Mouse (Mus musculus) ES-E14 (cell line): ENCODE data around the gene Hspa1l. TPM values are rescaled to one million over a fixed set of nuclear protein-coding genes. Genes with fewer than 3 reads are reported as not detected.
A peak's percentile ranks its signal among the peaks of the same experiment; 100 is the strongest.

Experiments used
- DNase-seq: peaks from one replicate; pipeline ENCODE4 v3.0.0-alpha.2; 2013; ENCODE audit warnings: low read depth, low spot score
- H3K27ac ChIP-seq: 2 replicates; pipeline ENCODE4 v1.5.1; 2012; ENCODE audit warnings: low read depth, mild to moderate bottlenecking, low read length, moderate library complexity, mixed read lengths; ENCODE audit not compliant: poor library complexity, insufficient read depth, severe bottlenecking
- H3K36me3 ChIP-seq: 2 replicates; pipeline ENCODE4 v1.6.1; 2012; ENCODE audit warnings: mild to moderate bottlenecking, low read length, moderate library complexity, mixed read lengths; ENCODE audit not compliant: control insufficient read depth, poor library complexity, insufficient read depth, severe bottlenecking
- H3K4me1 ChIP-seq, 2 experiments: fragments of 150-350 bp in 1 of 2; sonication (generic) in 1 of 2; 2 replicates each; pipeline ENCODE4 v1.6.1; 2012; ENCODE audit warnings: low read length in 2 of 2, mild to moderate bottlenecking in 1 of 2, mixed read lengths in 1 of 2; ENCODE audit not compliant: control insufficient read depth in 2 of 2, insufficient read depth in 2 of 2, poor library complexity in 1 of 2
- H3K4me3 ChIP-seq, 2 experiments: fragments of 150-350 bp in 1 of 2; sonication (generic) in 1 of 2; 2 replicates each; pipeline ENCODE4 v1.5.1; 2012; ENCODE audit warnings: low read length in 2 of 2, low read depth in 1 of 2, mild to moderate bottlenecking in 1 of 2, mixed read lengths in 1 of 2; ENCODE audit not compliant: insufficient read depth in 1 of 2, poor library complexity in 1 of 2, severe bottlenecking in 1 of 2
- H3K9ac ChIP-seq: 2 replicates; pipeline ENCODE4 v1.6.1; 2012; ENCODE audit warnings: low read depth, mild to moderate bottlenecking, low read length, mixed read lengths; ENCODE audit not compliant: poor library complexity, insufficient read depth, severe bottlenecking
- H3K9me3 ChIP-seq: fragments of 150-350 bp; sonication (generic); 2 replicates; pipeline ENCODE4 v1.6.1; 2012; ENCODE audit warnings: low read depth, mild to moderate bottlenecking, low read length; ENCODE audit not compliant: control insufficient read depth, insufficient read depth
- CHD2 ChIP-seq: IDR thresholded peaks from 2 replicates; pipeline ENCODE4 v1.6.1; 2014; ENCODE audit warnings: mild to moderate bottlenecking, low read depth, low read length, inconsistent platforms
- HCFC1 ChIP-seq: IDR thresholded peaks from 2 replicates; pipeline ENCODE4 v1.6.1; 2012; ENCODE audit warnings: low read length, inconsistent platforms, borderline replicate concordance; ENCODE audit not compliant: insufficient read depth
- MAFK ChIP-seq: IDR thresholded peaks from 2 replicates; pipeline ENCODE4 v1.6.1; 2014; ENCODE audit warnings: mild to moderate bottlenecking, low read depth, low read length, inconsistent platforms; ENCODE audit not compliant: insufficient read depth
- ZC3H11A ChIP-seq: IDR thresholded peaks from 2 replicates; pipeline ENCODE4 v1.6.1; 2012; ENCODE audit warnings: low read depth, mild to moderate bottlenecking, inconsistent platforms, low read length, borderline replicate concordance
- ZNF384 ChIP-seq: IDR thresholded peaks from 2 replicates; pipeline ENCODE4 v1.6.1; 2012; ENCODE audit warnings: low read depth, low read length, inconsistent platforms
- in situ Hi-C, 2 experiments: fragments of 600-800 bp; cut with MboI; formaldehyde crosslinking; loops; one replicate each; pipeline ENCODE4 v1.15.1; 2025; ENCODE audit warnings: low sequenced_read_pairs in 2 of 2, inconsistent platforms in 1 of 2; ENCODE audit not compliant: unreplicated experiment in 2 of 2
- total RNA-seq: library from RNA; depleted of rRNA; stranded (reverse); fragments of 300-350 nt; gene quantifications from 2 replicates; pipeline ENCODE4 v1.2.3, GENCODE M21; 2012

The Hspa1l gene
- total RNA-seq, 1 experiment, result 0.45 TPM

GRCm38 (mm10) chr17:35000717-35001451, 28.4 kb downstream of the Hspa1l start, which contains the start of gene Vars:
TSS of gene Vars (plus strand) at chr17:35000987.
- peaks cover 32% of the 10 kb centered on the region for H3K36me3 ChIP-seq
- H3K27ac ChIP-seq, result peak within 1 kb of the TSS; percentile 85
- peak; percentile 72 for DNase-seq
- H3K9me3 ChIP-seq, result no peaks in the 10 kb centered on the region
- in situ Hi-C loops, result loop anchor here in 1 of 2 experiments (25.0 kb wide), 1 partner anchor 111 kb away; the partner anchor contains the start of genes Csnk2b, Gpank1, Ly6g5b and Ly6g5c
- no peak for TF ChIP-seq ZNF384
- no peak for TF ChIP-seq CHD2
- no peak; the same call in 1 of the 2 replicates for TF ChIP-seq HCFC1
- TF ChIP-seq MAFK, result no peak
- TF ChIP-seq ZC3H11A, result no peak
- peak within 1 kb of the TSS; percentile 93 for H3K9ac ChIP-seq
- peak within 1 kb of the TSS; percentile 69 to 80 for H3K4me3 ChIP-seq
- H3K4me1 ChIP-seq, result peaks cover 13 to 24% of the 10 kb centered on the region in 2 experiments

DNA sequence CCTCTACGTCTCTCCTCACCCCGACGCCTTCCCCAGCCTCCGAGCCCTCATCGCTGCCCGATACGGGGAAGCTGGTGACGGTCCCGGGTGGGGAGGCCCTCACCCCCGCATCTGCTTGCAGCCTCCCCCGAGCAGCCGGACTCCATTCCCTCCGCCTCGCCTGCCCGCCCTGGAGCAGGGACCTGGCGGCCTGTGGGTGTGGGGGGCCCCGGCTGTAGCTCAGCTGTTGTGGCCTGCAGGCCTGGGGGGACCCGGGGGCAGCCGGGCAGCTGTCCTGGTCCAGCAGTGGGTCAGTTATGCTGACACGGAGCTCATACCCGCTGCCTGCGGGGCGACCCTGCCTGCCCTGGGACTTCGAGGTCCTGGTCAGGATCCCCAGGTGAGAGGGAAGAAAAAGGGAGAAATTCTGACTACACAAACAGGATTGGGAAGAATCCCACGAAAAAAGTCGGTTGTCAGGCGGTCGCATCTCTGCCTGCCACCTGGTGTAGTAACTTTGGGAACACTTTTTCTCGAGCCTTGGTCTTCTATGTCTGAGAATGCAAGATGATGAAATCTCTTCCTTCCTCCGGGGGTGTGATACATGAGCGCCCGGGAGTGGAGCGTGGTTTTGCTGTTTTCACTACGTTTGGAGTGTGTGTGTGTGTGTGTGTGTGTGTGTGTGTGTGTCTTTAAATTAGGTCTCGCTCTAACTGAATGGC, 29.1 kb downstream of the Hspa1l start:
- peak overlapping the region; percentile 93 for H3K9ac ChIP-seq
- peaks cover 13 to 22% of the 10 kb centered on the region in 2 experiments for H3K4me1 ChIP-seq
- no peak for DNase-seq
- in situ Hi-C loops, result loop anchor here in 1 of 2 experiments (25.0 kb wide), 1 partner anchor 111 kb away; the partner anchor contains the start of genes Csnk2b, Gpank1, Ly6g5b and Ly6g5c
- peak overlapping the region; percentile 69 to 80 for H3K4me3 ChIP-seq
- H3K27ac ChIP-seq, result peak overlapping the region; percentile 85
- no peaks in the 10 kb centered on the region for H3K9me3 ChIP-seq
- TF ChIP-seq ZC3H11A (no peak), CHD2 (no peak), MAFK (no peak), HCFC1 (no peak), ZNF384 (no peak)
- peaks cover 32% of the 10 kb centered on the region for H3K36me3 ChIP-seq

DNA sequence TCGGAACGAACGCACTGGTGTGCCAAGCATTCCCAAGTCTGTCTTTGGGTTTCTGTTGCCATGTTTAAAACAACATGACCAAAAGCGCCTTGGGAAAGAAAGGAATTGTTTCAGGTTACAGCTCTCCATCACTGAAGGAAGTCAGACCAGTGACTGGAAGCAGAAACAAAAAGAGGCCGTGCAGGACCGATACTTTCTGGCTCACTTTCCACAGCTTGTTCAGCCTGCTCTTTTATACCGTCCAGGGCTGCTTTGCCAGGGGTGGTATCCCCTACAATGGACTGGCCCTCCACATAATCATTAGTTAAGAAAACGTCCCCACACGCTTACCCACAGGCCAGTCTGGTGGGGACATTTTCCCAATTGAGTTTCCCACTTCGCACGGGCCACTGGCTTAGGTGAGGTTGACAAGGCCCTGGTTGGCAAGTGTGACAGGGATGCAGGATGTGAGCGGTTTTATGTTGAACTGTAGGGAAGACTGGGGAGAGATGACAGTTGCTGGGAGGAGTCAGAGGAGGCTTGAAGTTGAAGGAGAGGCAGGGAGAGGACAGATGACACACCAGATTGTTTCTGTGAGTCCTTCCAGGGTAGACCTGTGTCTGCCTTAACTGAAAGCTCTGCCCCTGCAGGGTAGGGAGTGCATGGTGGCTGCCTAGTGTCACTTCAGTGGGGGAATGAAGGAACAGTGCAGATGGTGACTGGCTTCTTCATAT, 29.8 kb downstream of the Hspa1l start:
- in situ Hi-C loops, result loop anchor here in 1 of 2 experiments (25.0 kb wide), 1 partner anchor 110 kb away; the partner anchor contains the start of genes Csnk2b, Gpank1, Ly6g5b and Ly6g5c
- peak overlapping the region; percentile 93 for H3K9ac ChIP-seq
- H3K27ac ChIP-seq, result no peak overlapping the region
- H3K36me3 ChIP-seq, result peaks cover 35% of the 10 kb centered on the region
- H3K4me1 ChIP-seq, result peaks cover 11 to 19% of the 10 kb centered on the region in 2 experiments
- no peak for TF ChIP-seq CHD2
- TF ChIP-seq HCFC1, result no peak
- TF ChIP-seq MAFK, result no peak
- no peak for TF ChIP-seq ZNF384
- TF ChIP-seq ZC3H11A, result no peak
- DNase-seq, result no peak
- H3K4me3 ChIP-seq, result peak overlapping the region; percentile 69 to 80
- H3K9me3 ChIP-seq, result no peaks in the 10 kb centered on the region

GRCm38 (mm10) chr17:35003022-35003838, 30.7 kb downstream of the Hspa1l start:
- H3K36me3 ChIP-seq, result peaks cover 36% of the 10 kb centered on the region
- TF ChIP-seq MAFK, result no peak
- no peak for TF ChIP-seq CHD2
- no peak for TF ChIP-seq HCFC1
- no peak for TF ChIP-seq ZC3H11A
- no peak for TF ChIP-seq ZNF384
- in situ Hi-C loops, result loop anchor here in 1 of 2 experiments (25.0 kb wide), 1 partner anchor 109 kb away; the partner anchor contains the start of genes Csnk2b, Gpank1, Ly6g5b and Ly6g5c

More at GRCm38 (mm10) chr17:35003022-35003838, 30.7 kb downstream of the Hspa1l start:
- peaks cover 11 to 19% of the 10 kb centered on the region in 2 experiments for H3K4me1 ChIP-seq
- H3K9me3 ChIP-seq, result no peaks in the 10 kb centered on the region
- DNase-seq, result no peak
- peak overlapping the region in 1 of 2 experiments; percentile 69; a peak in 2 of 4 replicates for H3K4me3 ChIP-seq
- H3K27ac ChIP-seq, result no peak overlapping the region
- H3K9ac ChIP-seq, result no peak overlapping the region; the same call in 1 of the 2 replicates
